Mouse (Mus musculus) CD4-positive naive resting alpha-beta T cell, adult 57 days (primary cell): ENCODE data around the gene Gm7030. TPM values are rescaled to one million over a fixed set of nuclear protein-coding genes. Genes with fewer than 3 reads are reported as not detected.

Experiments used
- total RNA-seq: library from RNA; stranded (reverse); gene quantifications from one replicate; pipeline ENCODE4 v1.2.4, GENCODE M21; 2023

Gene Gm7030
- 15.3 TPM for total RNA-seq

GRCm38 (mm10) chr17:36128968-36129817 is at the start of gene Gm7030:
Gene Gm7030, minus strand, starts transcription at chr17:36129425.

DNA sequence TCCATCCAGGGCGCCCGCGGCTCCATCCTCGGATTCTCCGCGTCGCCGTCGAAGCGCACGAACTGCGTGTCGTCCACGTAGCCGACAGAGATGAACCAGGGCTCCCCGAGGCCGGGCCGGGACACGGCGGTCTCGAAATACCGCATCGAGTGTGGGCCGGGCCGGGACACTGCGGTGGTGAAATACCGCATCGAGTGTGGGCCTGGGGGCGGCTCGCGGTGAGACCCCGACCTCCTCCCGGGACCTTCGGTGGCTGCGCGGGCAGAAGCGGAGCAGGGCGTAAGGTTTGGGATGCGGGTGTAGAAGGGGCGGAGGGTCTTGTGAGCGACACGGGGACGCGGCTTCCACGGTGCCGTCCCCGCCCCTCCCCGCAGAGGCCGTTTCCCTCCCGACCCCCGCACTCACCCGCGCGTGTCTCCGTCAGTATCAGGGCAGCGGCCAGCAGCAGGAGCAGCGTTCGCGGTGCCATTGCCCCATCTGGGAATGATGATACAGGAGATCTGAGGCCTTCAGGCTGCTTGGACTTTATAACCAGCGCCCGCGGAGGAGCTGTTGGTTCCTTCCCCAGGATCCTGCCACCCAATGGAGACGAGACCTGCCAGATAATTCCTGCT is 38.9 kb upstream of the Gm7030 start, which contains the start of gene Gm8909:
Gm8909 (minus strand) TSS at position 499 of the 614 bp plus-strand sequence.

DNA sequence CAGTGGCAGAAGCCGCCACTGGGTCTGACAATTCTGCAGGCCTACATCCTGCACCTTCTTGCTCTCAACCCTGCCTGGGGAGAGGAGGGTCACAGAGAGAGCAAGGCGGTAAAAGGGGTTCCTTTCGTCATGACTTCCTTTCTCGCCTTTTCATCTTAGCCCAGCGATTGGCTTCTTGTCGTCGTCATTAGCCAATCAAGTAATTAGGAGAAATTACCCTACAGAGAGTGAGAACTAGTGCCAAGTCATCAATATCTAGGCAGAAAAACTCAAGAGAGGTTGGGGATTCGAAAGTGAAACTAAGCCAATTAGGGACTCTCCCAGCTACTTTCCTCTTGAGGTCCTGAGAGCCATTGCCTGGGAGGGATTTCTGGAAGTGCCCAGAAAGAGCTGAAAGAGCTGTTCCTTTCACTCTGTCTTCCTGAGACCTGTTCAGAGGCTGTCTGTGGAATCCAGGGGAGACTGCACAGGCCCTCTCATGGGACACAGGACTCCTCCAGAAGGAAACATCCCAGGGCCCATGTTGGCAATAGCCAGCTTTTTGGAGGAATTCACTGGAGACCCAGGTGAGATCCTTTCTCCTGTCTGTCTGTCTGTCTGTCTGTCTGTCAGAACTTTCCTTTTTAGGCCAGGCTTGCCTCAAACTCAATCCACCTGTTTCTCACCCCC is 7.7 kb downstream of the Gm7030 start, which contains the start of gene Gm19684:
Gm19684 (plus strand) TSS at position 327 of the 669 bp plus-strand sequence.

Other genes with a start within 250 kb of the Gm7030 start
- gene Dhx16, start 249.6 kb downstream of the Gm7030 start, total RNA-seq: 95.2 TPM
- 30.0 TPM for gene 2310061I04Rik, start 232.0 kb downstream of the Gm7030 start, total RNA-seq
- 13.5 TPM for gene Atat1, start 219.3 kb downstream of the Gm7030 start, total RNA-seq
- gene Mrps18b, start 213.0 kb downstream of the Gm7030 start, total RNA-seq: 61.0 TPM
- gene Ppp1r10, start 213.0 kb downstream of the Gm7030 start, total RNA-seq: 184 TPM
- gene Abcf1, start 159.7 kb downstream of the Gm7030 start, total RNA-seq: 129 TPM
- gene Gnl1, start 149.6 kb downstream of the Gm7030 start, total RNA-seq: 61.6 TPM
- 67.0 TPM for gene Prr3, start 149.2 kb downstream of the Gm7030 start, total RNA-seq
- gene H2-T24, start 108.9 kb downstream of the Gm7030 start, total RNA-seq: 25.7 TPM
- gene H2-T23, start 96.6 kb downstream of the Gm7030 start, total RNA-seq: 302 TPM
- gene H2-T22, start 86.7 kb downstream of the Gm7030 start, total RNA-seq: 187 TPM
- gene Gm6034, start 86.5 kb downstream of the Gm7030 start, total RNA-seq: 1.3 TPM
- 87.5 TPM for gene Gm11127, start 71.1 kb downstream of the Gm7030 start, total RNA-seq
- 10.8 TPM for gene Gm19684, start 7.7 kb downstream of the Gm7030 start, total RNA-seq
- gene Gm8909, start 39.1 kb upstream of the Gm7030 start, total RNA-seq: not detected
- 1.2 TPM for gene H2-T3, start 60.9 kb upstream of the Gm7030 start, total RNA-seq
- 86.3 TPM for gene Rpp21, start 128.6 kb upstream of the Gm7030 start, total RNA-seq
- gene Trim39, start 142.8 kb upstream of the Gm7030 start, total RNA-seq: 85.3 TPM
- not detected for gene H2-M10.2, start 157.1 kb upstream of the Gm7030 start, total RNA-seq
- gene H2-M10.1, start 196.7 kb upstream of the Gm7030 start, total RNA-seq: not detected
- not detected for gene H2-M10.3, start 239.0 kb upstream of the Gm7030 start, total RNA-seq